Mouse (Mus musculus): ENCODE measurements around the gene Gss.

- TF ChIP-seq CTCF (IDR thresholded peaks at IDR 0.05; ENCODE audit: extremely low read depth, insufficient read depth, low read length) (no peak), POLR2A (IDR thresholded peaks at IDR 0.05; ENCODE audit: extremely low read depth, insufficient read depth, low read length) (no peak)
Observed at GRCm38 (mm10) chr2:155574700-155575099, 17.9 kb downstream of the Gss start.

Data from cortical plate, adult 2 months (tissue).